Mouse (Mus musculus): ENCODE results near the gene Tmod4. TPM values are rescaled to one million over a fixed set of nuclear protein-coding genes. Genes with fewer than 3 reads are reported as not detected.

Gene Tmod4
- total RNA-seq, 2 experiments from 2014 or later, result 0.88 TPM; not detected in 1

GRCm38 (mm10) chr3:95135023-95135422, 10.7 kb downstream of the Tmod4 start:
- DNase-seq (ENCODE audit: low spot score in 2 of 2), result no peak
- intact Hi-C loops (cut with DNase I), result no loop called here

GRCm38 (mm10) chr3:95135433-95136052, 11.3 kb downstream of the Tmod4 start:
- no peak for DNase-seq (ENCODE audit: low spot score in 2 of 2)
- intact Hi-C loops (cut with DNase I), result no loop called here

GRCm38 (mm10) chr3:95136336-95136735, 12.1 kb downstream of the Tmod4 start:
- DNase-seq (ENCODE audit: low spot score in 2 of 2), result no peak
- intact Hi-C loops (cut with DNase I), result no loop called here

GRCm38 (mm10) chr3:95139586-95140288, 15.5 kb downstream of the Tmod4 start:
- intact Hi-C loops (cut with DNase I), result loop anchor here (5.0 kb wide), 1 partner anchor 123 kb away; no protein-coding TSS in a partner anchor
- no peak for DNase-seq (ENCODE audit: low spot score in 2 of 2)

- DNase-seq (ENCODE audit: low spot score in 2 of 2), result no peak
- intact Hi-C loops (cut with DNase I), result loop anchor here (5.0 kb wide), 1 partner anchor 122 kb away; no protein-coding TSS in a partner anchor
Measured at GRCm38 (mm10) chr3:95140289-95140595, 16.0 kb downstream of the Tmod4 start.

- no peak for DNase-seq (ENCODE audit: low spot score in 2 of 2)
- intact Hi-C loops (cut with DNase I), result loop anchor here (5.0 kb wide), 1 partner anchor 122 kb away; no protein-coding TSS in a partner anchor
Measured at GRCm38 (mm10) chr3:95140795-95141194, 16.5 kb downstream of the Tmod4 start.

- intact Hi-C loops (cut with DNase I), result loop anchor here (5.0 kb wide), 1 partner anchor 121 kb away; no protein-coding TSS in a partner anchor
- DNase-seq (ENCODE audit: low spot score in 2 of 2), result no peak
Measured at GRCm38 (mm10) chr3:95141474-95141873, 17.2 kb downstream of the Tmod4 start.

- no peak for DNase-seq (ENCODE audit: low spot score in 2 of 2)
- intact Hi-C loops (cut with DNase I), result loop anchor here (2.0 to 5.0 kb wide), 2 partner anchors 75 to 120 kb away; partner anchors contain the start of gene Gabpb2
Measured at GRCm38 (mm10) chr3:95141952-95142616, 17.8 kb downstream of the Tmod4 start, which contains the start of gene Tnfaip8l2. TSS of gene Tnfaip8l2 (minus strand) at chr3:95142360.

GRCm38 (mm10) chr3:95142617-95143011, 18.3 kb downstream of the Tmod4 start:
- intact Hi-C loops (cut with DNase I), result loop anchor here (2.0 to 5.0 kb wide), 2 partner anchors 74 to 120 kb away; partner anchors contain the start of gene Gabpb2

GRCm38 (mm10) chr3:95147924-95148323, 23.6 kb downstream of the Tmod4 start:
- intact Hi-C loops (cut with DNase I), result no loop called here
- DNase-seq (ENCODE audit: low spot score in 2 of 2), result no peak

More at GRCm38 (mm10) chr3:95142617-95143011, 18.3 kb downstream of the Tmod4 start:
- peak; percentile 75 to 82 for DNase-seq (ENCODE audit: low spot score in 2 of 2)

- intact Hi-C loops (cut with DNase I), result no loop called here
- DNase-seq (ENCODE audit: low spot score in 2 of 2), result no peak
Measured at GRCm38 (mm10) chr3:95153874-95154273, 29.6 kb downstream of the Tmod4 start.

GRCm38 (mm10) chr3:95159511-95159986, 35.3 kb downstream of the Tmod4 start:
- no peak for DNase-seq (ENCODE audit: low spot score in 2 of 2)
- intact Hi-C loops (cut with DNase I), result no loop called here

- DNase-seq (ENCODE audit: low spot score in 2 of 2), result peak; percentile 86 to 87
- intact Hi-C loops (cut with DNase I), result no loop called here
Measured at GRCm38 (mm10) chr3:95159987-95160963, 36.0 kb downstream of the Tmod4 start, which contains the start of gene Sema6c. TSS of gene Sema6c (plus strand) at chr3:95160457.

- peak in 1 of 2 experiments; percentile 23 for DNase-seq (ENCODE audit: low spot score in 2 of 2)
- intact Hi-C loops (cut with DNase I), result no loop called here
Measured at GRCm38 (mm10) chr3:95161041-95161551, 36.8 kb downstream of the Tmod4 start.

- intact Hi-C loops (cut with DNase I), result no loop called here
- no peak for DNase-seq (ENCODE audit: low spot score in 2 of 2)
Measured at GRCm38 (mm10) chr3:95161618-95162344, 37.5 kb downstream of the Tmod4 start.

GRCm38 (mm10) chr3:95162345-95162628, 38.0 kb downstream of the Tmod4 start:
- intact Hi-C loops (cut with DNase I), result no loop called here
- DNase-seq (ENCODE audit: low spot score in 2 of 2), result no peak

GRCm38 (mm10) chr3:95163419-95164255, 39.4 kb downstream of the Tmod4 start:
- DNase-seq (ENCODE audit: low spot score in 2 of 2), result no peak

GRCm38 (mm10) chr3:95164256-95164550, 39.9 kb downstream of the Tmod4 start:
- intact Hi-C loops (cut with DNase I), result no loop called here
- no peak for DNase-seq (ENCODE audit: low spot score in 2 of 2)

More at GRCm38 (mm10) chr3:95163419-95164255, 39.4 kb downstream of the Tmod4 start:
- intact Hi-C loops (cut with DNase I), result no loop called here

All from left cerebral cortex, postnatal 36 days (tissue).